Mouse (Mus musculus) hindbrain, embryonic 11.5 days (tissue): ENCODE results near the gene Krt39. TPM values are rescaled to one million over a fixed set of nuclear protein-coding genes. Genes with fewer than 3 reads are reported as not detected.

Experiments
- ATAC-seq: fragments of 200-750 bp; cut with Nextera tagmentation; 2 replicates; pipeline ENCODE4 v1.8.0; 2017; ENCODE audit warnings: mild to moderate bottlenecking, moderate TSS enrichment, moderate library complexity; ENCODE audit not compliant: low FRiP score
- DNase-seq: peaks from one replicate; pipeline ENCODE4 v3.0.0-alpha.2; 2015; ENCODE audit warnings: low spot score
- H3K27ac ChIP-seq: fragments of 300-500 bp; sonication (generic); 2 replicates; pipeline ENCODE4 v1.5.1; 2014; ENCODE audit warnings: mild to moderate bottlenecking, low read depth, low read length
- H3K27me3 ChIP-seq: fragments of 300-500 bp; sonication (generic); 2 replicates; pipeline ENCODE4 v1.6.1; 2014; ENCODE audit warnings: mild to moderate bottlenecking, low read length, moderate library complexity, mixed read lengths; ENCODE audit not compliant: control insufficient read depth, insufficient read depth
- H3K36me3 ChIP-seq: fragments of 300-500 bp; sonication (generic); 2 replicates; pipeline ENCODE4 v1.6.1; 2014; ENCODE audit warnings: mild to moderate bottlenecking, low read length, moderate library complexity, mixed read lengths; ENCODE audit not compliant: control insufficient read depth, insufficient read depth
- H3K4me1 ChIP-seq: fragments of 300-500 bp; sonication (generic); replicated peaks from 2 replicates; pipeline ENCODE4 v1.6.1; 2014; ENCODE audit warnings: low read length, mixed read lengths; ENCODE audit not compliant: control insufficient read depth, insufficient read depth
- H3K4me2 ChIP-seq: fragments of 300-500 bp; sonication (generic); replicated peaks from 2 replicates; pipeline ENCODE4 v1.6.1; 2014; ENCODE audit warnings: mild to moderate bottlenecking, low read depth, low read length
- H3K4me3 ChIP-seq: fragments of 300-500 bp; sonication (generic); 2 replicates; pipeline ENCODE4 v1.5.1; 2014; ENCODE audit warnings: low read depth, low read length
- H3K9ac ChIP-seq: fragments of 300-500 bp; sonication (generic); 2 replicates; pipeline ENCODE4 v1.6.1; 2014; ENCODE audit warnings: low read depth, low read length
- H3K9me3 ChIP-seq: fragments of 300-500 bp; sonication (generic); 2 replicates; pipeline ENCODE4 v1.6.1; 2016; ENCODE audit warnings: low read length; ENCODE audit not compliant: control insufficient read depth
- WGBS: fragments of 180-500 bp; shearing (Covaris S2); extraction: QIAGEN DNeasy Blood & Tissue Kit; methylation state at CpG from one replicate; pipeline ENCODE4 v1.1.7; 2014; 5-methylcytosine and 5-hydroxymethylcytosine counted together
- polyA plus RNA-seq: library from polyadenylated mRNA; unstranded; fragments of >200 nt; fragmentation: Nextera tagmentation; extraction: Ambion mirVana; gene quantifications from 2 replicates; pipeline ENCODE4 v1.2.1, GENCODE M21; 2014

The Krt39 gene
- polyA plus RNA-seq, 1 experiment from 2014 or later = not detected

- DNase-seq = no peak
Observed at GRCm38 (mm10) chr11:99489233-99489632, 31.9 kb downstream of the Krt39 start.

GRCm38 (mm10) chr11:99474981-99475380 lies 46.2 kb downstream of the Krt39 start:
- H3K27ac ChIP-seq = no peak overlapping the region
- H3K4me3 ChIP-seq = no peak overlapping the region
- no peaks in the 10 kb centered on the region for H3K9me3 ChIP-seq
- no peaks in the 10 kb centered on the region for H3K27me3 ChIP-seq
- DNase-seq (no peak), ATAC-seq (no peak)
- H3K4me2 ChIP-seq = no peak overlapping the region
- H3K9ac ChIP-seq = no peak overlapping the region
- 89% methylated on average over 3 of the region's 3 CpGs for WGBS
- no peaks in the 10 kb centered on the region for H3K36me3 ChIP-seq
- no peaks in the 10 kb centered on the region for H3K4me1 ChIP-seq

More at GRCm38 (mm10) chr11:99489233-99489632, 31.9 kb downstream of the Krt39 start:
- no peaks in the 10 kb centered on the region for H3K27me3 ChIP-seq
- H3K9me3 ChIP-seq = no peaks in the 10 kb centered on the region
- no peak overlapping the region for H3K9ac ChIP-seq
- no peak overlapping the region for H3K4me3 ChIP-seq
- H3K4me1 ChIP-seq = 0 out of 2 replicates have a peak, but pooled peaks cover 2% of the 10 kb centered on the region
- ATAC-seq = no peak
- no peak overlapping the region for H3K27ac ChIP-seq
- no peaks in the 10 kb centered on the region for H3K36me3 ChIP-seq
- H3K4me2 ChIP-seq = no peak overlapping the region
- 55% methylated on average over 3 of the region's 3 CpGs for WGBS

- Histone ChIP-seq H3K36me3 (no peaks in the 10 kb centered on the region), H3K27me3 (no peaks in the 10 kb centered on the region), H3K4me3 (no peak overlapping the region), H3K9me3 (no peaks in the 10 kb centered on the region), H3K27ac (no peak overlapping the region), H3K4me2 (no peak overlapping the region), H3K4me1 (no peaks in the 10 kb centered on the region), H3K9ac (no peak overlapping the region)
- DNase-seq (no peak), ATAC-seq (no peak)
- 83% methylated on average over 6 of the region's 6 CpGs for WGBS
Observed at GRCm38 (mm10) chr11:99473433-99473832, 47.7 kb downstream of the Krt39 start.

- ATAC-seq = no peak
- no peaks in the 10 kb centered on the region for H3K4me1 ChIP-seq
Observed at GRCm38 (mm10) chr11:99472405-99472804, 48.7 kb downstream of the Krt39 start.

DNA sequence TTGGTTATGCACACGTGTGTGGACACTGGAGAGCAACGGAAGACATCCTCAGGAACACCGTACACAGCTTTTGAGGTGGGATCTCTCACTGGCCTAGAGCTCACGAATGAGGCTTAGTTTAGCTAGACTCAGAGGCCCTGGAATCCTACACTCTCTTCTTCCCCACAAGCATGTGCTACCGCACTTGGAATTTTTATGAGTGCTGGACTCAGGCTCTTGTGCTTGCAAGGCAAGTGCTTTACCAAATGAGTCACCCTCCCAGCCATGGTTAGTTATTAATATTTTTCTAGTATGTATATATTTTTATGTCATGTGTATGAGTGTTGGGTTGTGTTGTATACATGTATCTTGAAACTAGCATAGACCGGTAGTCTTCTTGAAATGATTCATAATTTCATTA lies 49.2 kb downstream of the Krt39 start:
- Histone ChIP-seq H3K4me3 (no peak overlapping the region), H3K4me1 (no peaks in the 10 kb centered on the region), H3K27ac (no peak overlapping the region), H3K9ac (no peak overlapping the region), H3K4me2 (no peak overlapping the region), H3K9me3 (no peaks in the 10 kb centered on the region), H3K36me3 (no peaks in the 10 kb centered on the region), H3K27me3 (no peaks in the 10 kb centered on the region)
- no peak for ATAC-seq
- DNase-seq = no peak
- WGBS = 94% methylated on average over 6 of the region's 6 CpGs

More at GRCm38 (mm10) chr11:99472405-99472804, 48.7 kb downstream of the Krt39 start:
- no peak for DNase-seq
- Histone ChIP-seq H3K27me3 (no peaks in the 10 kb centered on the region), H3K27ac (no peak overlapping the region), H3K36me3 (no peaks in the 10 kb centered on the region), H3K4me3 (no peak overlapping the region), H3K4me2 (no peak overlapping the region), H3K9ac (no peak overlapping the region), H3K9me3 (no peaks in the 10 kb centered on the region)
- 90% methylated on average over 4 of the region's 4 CpGs for WGBS

- Histone ChIP-seq H3K9ac (no peak overlapping the region), H3K4me3 (no peak overlapping the region), H3K4me1 (no peaks in the 10 kb centered on the region), H3K27ac (no peak overlapping the region), H3K27me3 (no peaks in the 10 kb centered on the region), H3K9me3 (no peaks in the 10 kb centered on the region), H3K4me2 (no peak overlapping the region), H3K36me3 (no peaks in the 10 kb centered on the region)
- ATAC-seq (no peak), DNase-seq (no peak)
- 86% methylated on average over 4 of the region's 4 CpGs for WGBS
Observed at GRCm38 (mm10) chr11:99469228-99469627, 51.9 kb downstream of the Krt39 start.

GRCm38 (mm10) chr11:99468566-99468965 lies 52.6 kb downstream of the Krt39 start:
- Histone ChIP-seq H3K36me3 (no peaks in the 10 kb centered on the region), H3K27ac (no peak overlapping the region), H3K4me1 (no peaks in the 10 kb centered on the region), H3K4me2 (no peak overlapping the region), H3K4me3 (no peak overlapping the region), H3K9me3 (no peaks in the 10 kb centered on the region), H3K9ac (no peak overlapping the region), H3K27me3 (no peaks in the 10 kb centered on the region)
- DNase-seq (no peak), ATAC-seq (no peak)
- WGBS = 85% methylated on average over 11 of the region's 11 CpGs

DNA sequence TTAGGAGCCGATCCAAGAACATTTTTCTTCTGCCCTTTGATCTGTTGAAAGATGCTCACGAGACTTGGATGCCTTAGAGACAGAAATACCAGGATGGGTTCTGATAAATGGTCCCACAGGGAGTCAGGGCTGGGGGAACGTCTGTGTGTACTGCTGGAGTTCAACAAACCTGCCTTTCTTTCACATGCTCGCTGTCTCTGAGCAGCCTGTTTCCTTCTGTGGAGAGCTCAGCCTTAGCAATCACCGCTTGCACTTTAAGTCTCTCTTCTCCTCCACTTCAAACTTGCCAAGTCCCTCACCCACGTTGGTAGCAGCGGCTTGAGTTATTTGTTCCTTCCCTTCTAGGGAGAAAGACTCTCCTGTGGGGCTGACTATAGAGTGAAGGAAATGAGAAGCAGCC lies 54.8 kb downstream of the Krt39 start:
- Histone ChIP-seq H3K36me3 (no peaks in the 10 kb centered on the region), H3K4me1 (no peaks in the 10 kb centered on the region), H3K9ac (0 out of 2 replicates have a peak overlapping the region, but pooled peaks have one; percentile 11), H3K4me2 (no peak overlapping the region), H3K9me3 (no peaks in the 10 kb centered on the region), H3K4me3 (no peak overlapping the region), H3K27ac (no peak overlapping the region), H3K27me3 (no peaks in the 10 kb centered on the region)
- WGBS = 40% methylated on average over 7 of the region's 7 CpGs
- ATAC-seq = no peak
- no peak for DNase-seq

DNA sequence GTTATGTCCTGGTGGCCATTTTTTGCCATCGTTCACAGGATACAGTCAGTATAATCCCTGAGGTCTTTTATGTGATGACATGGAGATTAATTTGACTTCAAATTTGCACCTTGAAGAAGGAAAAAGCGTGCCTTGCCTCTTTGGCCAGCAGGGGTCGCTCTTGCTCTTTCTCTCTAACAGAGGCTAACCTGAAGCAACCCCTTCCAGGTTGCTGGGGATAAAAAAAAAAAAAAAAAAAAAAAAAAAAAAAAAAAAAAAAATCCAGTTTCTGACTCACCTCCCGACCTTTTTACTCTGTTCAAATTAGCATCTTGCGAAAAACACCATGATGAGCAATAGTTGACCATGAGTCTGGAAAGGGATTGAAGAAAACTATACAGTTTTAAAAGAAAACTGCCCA lies 56.3 kb downstream of the Krt39 start:
- WGBS = 7% methylated on average over 5 of the region's 5 CpGs
- H3K4me3 ChIP-seq = no peak overlapping the region
- H3K27me3 ChIP-seq = no peaks in the 10 kb centered on the region
- H3K4me2 ChIP-seq = no peak overlapping the region
- DNase-seq (peak; percentile 92), ATAC-seq (no peak)
- H3K4me1 ChIP-seq = no peaks in the 10 kb centered on the region
- no peak overlapping the region for H3K9ac ChIP-seq
- no peaks in the 10 kb centered on the region for H3K9me3 ChIP-seq
- no peak overlapping the region for H3K27ac ChIP-seq
- H3K36me3 ChIP-seq = no peaks in the 10 kb centered on the region
